ENCODE assay signal across 8 mouse cellular contexts in genomic region chr1:155811995-155812580, GRCm38 (mm10). TPM values are rescaled to one million over a fixed set of nuclear protein-coding genes. Genes with fewer than 3 reads are reported as not detected.
DNase-seq lines count a peak whose midpoint lies in the region; ATAC-seq lines count a peak whose summit lies in the region.

No protein-coding gene starts in this region.

- H3K4me1 ChIP-seq in heart, embryonic 13.5 days, result peaks cover 41% of the 10 kb centered on the region
- H3K4me1 ChIP-seq in hindbrain, embryonic 13.5 days (replicated peaks), result peaks cover 33% of the 10 kb centered on the region
- H3K4me1 ChIP-seq in midbrain, embryonic 11.5 days (ENCODE audit: control insufficient read depth, insufficient read depth, low read length), result peaks cover 6% of the 10 kb centered on the region

- H3K27me3 ChIP-seq in heart, embryonic 13.5 days (replicated peaks), result no peaks in the 10 kb centered on the region
- peaks cover 15% of the 10 kb centered on the region for H3K27me3 ChIP-seq in hindbrain, embryonic 13.5 days
- H3K27me3 ChIP-seq in midbrain, embryonic 11.5 days (ENCODE audit: control insufficient read depth, insufficient read depth, low read length), result no peaks in the 10 kb centered on the region; the same call in 1 of the 2 replicates

- no peaks in the 10 kb centered on the region for H3K36me3 ChIP-seq in heart, embryonic 13.5 days
- peaks cover 3% of the 10 kb centered on the region; the same call in 1 of the 2 replicates for H3K36me3 ChIP-seq in hindbrain, embryonic 13.5 days
- no peaks in the 10 kb centered on the region for H3K36me3 ChIP-seq in midbrain, embryonic 11.5 days (ENCODE audit: control insufficient read depth, insufficient read depth, low read length)

- peak overlapping the region; percentile 91 for H3K4me2 ChIP-seq in heart, embryonic 13.5 days
- H3K4me2 ChIP-seq in hindbrain, embryonic 13.5 days, result peak overlapping the region; percentile 59
- H3K4me2 ChIP-seq in midbrain, embryonic 11.5 days, result peak overlapping the region; percentile 75

- WGBS in heart, embryonic 13.5 days, result 3% methylated on average over 22 of the region's 22 CpGs
- WGBS in hindbrain, embryonic 13.5 days, result 5% methylated on average over 22 of the region's 22 CpGs
- 4% methylated on average over 22 of the region's 22 CpGs for WGBS in midbrain, embryonic 11.5 days

- peak overlapping the region; percentile 83 for H3K4me3 ChIP-seq in heart, embryonic 13.5 days
- peak overlapping the region; percentile 76 for H3K4me3 ChIP-seq in hindbrain, embryonic 13.5 days
- H3K4me3 ChIP-seq in midbrain, embryonic 11.5 days (ENCODE audit: low read depth, low read length), result peak overlapping the region; percentile 64

- peak overlapping the region; percentile 61 for H3K27ac ChIP-seq in heart, embryonic 13.5 days (replicated peaks)
- peak overlapping the region; percentile 79 for H3K27ac ChIP-seq in hindbrain, embryonic 13.5 days
- no peak overlapping the region for H3K27ac ChIP-seq in midbrain, embryonic 11.5 days (ENCODE audit: low read depth, low read length)

- no peak for DNase-seq in heart, adult 8-10 months (ENCODE audit: low spot score)
- peak; percentile 7 for DNase-seq in Muller cell, postnatal 12 days (ENCODE audit: inconsistent ontology term)
- DNase-seq in midbrain, embryonic 11.5 days (ENCODE audit: low spot score, missing footprints), result no peak
- no peak for DNase-seq in ovary, adult 18-20 months (ENCODE audit: low spot score)
- DNase-seq in urinary bladder, adult 2 months (ENCODE audit: low spot score), result no peak

- no peaks in the 10 kb centered on the region for H3K9me3 ChIP-seq in heart, embryonic 13.5 days
- H3K9me3 ChIP-seq in hindbrain, embryonic 13.5 days, result no peaks in the 10 kb centered on the region
- H3K9me3 ChIP-seq in midbrain, embryonic 11.5 days (ENCODE audit: control insufficient read depth, low read length), result no peaks in the 10 kb centered on the region

- H3K9ac ChIP-seq in heart, embryonic 13.5 days, result peak overlapping the region; percentile 86
- peak overlapping the region; percentile 73 for H3K9ac ChIP-seq in hindbrain, embryonic 13.5 days
- peak overlapping the region; percentile 70 for H3K9ac ChIP-seq in midbrain, embryonic 11.5 days (ENCODE audit: low read length)

- no peak for ATAC-seq in heart, embryonic 13.5 days (ENCODE audit: extremely low read depth, insufficient number of reproducible peaks, low FRiP score, low TSS enrichment)
- ATAC-seq in hindbrain, embryonic 13.5 days (ENCODE audit: low FRiP score), result peak; percentile 55
- peak; percentile 42 for ATAC-seq in midbrain, embryonic 11.5 days (ENCODE audit: low FRiP score)
- ATAC-seq in erythroid progenitor cell, adult 5-6 weeks (replicated peaks; ENCODE audit: low FRiP score, poor library complexity, severe bottlenecking), result no peak

RNA-seq across cellular contexts. Expression of gene Qsox1, which starts 0.6 kb away (rescaled TPM):
- 26.2 and 29.2 TPM in 2 replicates for polyA plus RNA-seq in heart, embryonic 13.5 days (2015; fragmentation: Nextera tagmentation; extraction: Ambion mirVana)
- 10 to 100 TPM; 31.0 to 36.3 (median 34.5) TPM for total RNA-seq in heart, adult 8-10 months (2022)
- polyA plus RNA-seq in hindbrain, embryonic 13.5 days (2015; fragmentation: Nextera tagmentation; extraction: Ambion mirVana), result 25.3 and 27.5 TPM in 2 replicates
- 6.6 and 6.8 TPM in 2 replicates for polyA plus RNA-seq in midbrain, embryonic 11.5 days (2014; fragmentation: Nextera tagmentation; extraction: Ambion mirVana)
- total RNA-seq in erythroid progenitor cell, adult 5-6 weeks (2015; ENCODE audit: low replicate concordance), result 2.5 and 8.8 TPM in 2 replicates
- total RNA-seq in erythroid progenitor cell, adult 5-6 weeks (2017; ENCODE audit: low replicate concordance), result 0.91 and 4.6 TPM in 2 replicates
- 163 and 166 TPM in 2 replicates for polyA plus RNA-seq in urinary bladder, adult 2 months (2012; rRNA removed)

Comparison
In these comparisons a context has a peak if more than half of its experiments do, and no peak if none do; other contexts are left out.
1. ATAC-seq: peak in hindbrain, embryonic 13.5 days (single experiment) and midbrain, embryonic 11.5 days (single experiment); none in heart, embryonic 13.5 days (single experiment) and erythroid progenitor cell, adult 5-6 weeks (single experiment).
2. Peak in every context shown above with its lines, with median percentiles within 50 percentile points of each other: H3K4me2 ChIP-seq, H3K4me3 ChIP-seq and H3K9ac ChIP-seq.